Mouse (Mus musculus) bone marrow, adult 2 months (tissue): Measurements from ENCODE around the gene Wdr83. TPM values are rescaled to one million over a fixed set of nuclear protein-coding genes. Genes with fewer than 3 reads are reported as not detected.

ENCODE experiments used
- H3K27ac ChIP-seq: fragments of 200-500 bp; 2 replicates; pipeline ENCODE4 v1.5.1; 2012; ENCODE audit warnings: low read depth, mild to moderate bottlenecking, control low read depth, inconsistent platforms, low read length; ENCODE audit not compliant: control insufficient read depth, poor library complexity, insufficient read depth
- H3K4me1 ChIP-seq: fragments of 200-500 bp; 2 replicates; pipeline ENCODE4 v1.6.1; 2011; ENCODE audit warnings: low read length; ENCODE audit not compliant: control insufficient read depth, insufficient read depth
- H3K4me3 ChIP-seq: fragments of 200-500 bp; replicated peaks from 2 replicates; pipeline ENCODE3; 2011; ENCODE audit warnings: mild to moderate bottlenecking, low read depth, low read length, control low read depth; ENCODE audit not compliant: control insufficient read depth
- CTCF ChIP-seq: fragments of 200-500 bp; IDR thresholded peaks from 2 replicates; pipeline ENCODE4 v1.5.1; 2011; ENCODE audit warnings: low read length, control low read depth; ENCODE audit not compliant: control insufficient read depth, insufficient read depth
- POLR2A ChIP-seq: fragments of 200-500 bp; IDR thresholded peaks from 2 replicates; pipeline ENCODE4 v1.6.1; 2011; ENCODE audit warnings: low read depth, mild to moderate bottlenecking, control low read depth, low read length, borderline replicate concordance; ENCODE audit not compliant: control insufficient read depth
- WGBS: fragments of 180-500 bp; shearing (Covaris S2); methylation state at CpG from one replicate; pipeline ENCODE4 v1.1.7; 2018; 5-methylcytosine and 5-hydroxymethylcytosine counted together
- polyA plus RNA-seq: library from polyadenylated mRNA; stranded (reverse); fragments of >200 nt; gene quantifications from 2 replicates; pipeline ENCODE4 v1.2.4, GENCODE M21; 2011; ENCODE audit warnings: low replicate concordance; ENCODE audit not compliant: missing spikeins, insufficient read depth, insufficient read length

Gene Wdr83
- polyA plus RNA-seq, 1 experiment, result 100 TPM

GRCm38 (mm10) chr8:85059879-85060616 lies 21.1 kb downstream of the Wdr83 start, which contains the start of gene Fbxw9:
Gene Fbxw9, plus strand, starts transcription at chr8:85060055.
- H3K27ac ChIP-seq, result peak within 1 kb of the TSS; percentile 41; the same call in 1 of the 2 replicates
- WGBS, result under 1% methylated on average over 53 of the region's 53 CpGs
- peaks cover 2% of the 10 kb centered on the region; the same call in 1 of the 2 replicates for H3K4me1 ChIP-seq
- no peak for TF ChIP-seq POLR2A
- TF ChIP-seq CTCF, result no peak
- peak within 1 kb of the TSS; percentile 98 for H3K4me3 ChIP-seq

- 67% methylated on average over 7 of the region's 7 CpGs for WGBS
- Histone ChIP-seq H3K27ac (no peak overlapping the region), H3K4me3 (no peak overlapping the region), H3K4me1 (peaks cover 2% of the 10 kb centered on the region; the same call in 1 of the 2 replicates)
- TF ChIP-seq POLR2A (no peak), CTCF (no peak)
These were observed 23.7 kb downstream of the Wdr83 start for GRCm38 (mm10) chr8:85057367-85057766.

GRCm38 (mm10) chr8:85043619-85044018 lies 37.5 kb downstream of the Wdr83 start:
- Histone ChIP-seq H3K27ac (no peak overlapping the region), H3K4me3 (no peak overlapping the region), H3K4me1 (no peaks in the 10 kb centered on the region)
- no peak for TF ChIP-seq POLR2A
- no peak for TF ChIP-seq CTCF
- 92% methylated on average over 6 of the region's 6 CpGs for WGBS

- Histone ChIP-seq H3K4me3 (peak overlapping the region; percentile 89), H3K27ac (peak overlapping the region; percentile 7; the same call in 1 of the 2 replicates), H3K4me1 (peaks cover 1% of the 10 kb centered on the region; the same call in 1 of the 2 replicates)
- WGBS, result 1% methylated on average over 57 of the region's 57 CpGs
- TF ChIP-seq CTCF, result no peak
- no peak; the same call in 1 of the 2 replicates for TF ChIP-seq POLR2A
These were observed 43.2 kb downstream of the Wdr83 start for GRCm38 (mm10) chr8:85037681-85038531.

- peak overlapping the region; percentile 92; the same call in 1 of the 2 replicates for H3K27ac ChIP-seq
- peaks cover 1% of the 10 kb centered on the region; the same call in 1 of the 2 replicates for H3K4me1 ChIP-seq
- 0% methylated on average over 14 of the region's 14 CpGs for WGBS
- peak overlapping the region; percentile 89 for H3K4me3 ChIP-seq
- TF ChIP-seq CTCF (no peak), POLR2A (no peak)
These were observed 43.8 kb downstream of the Wdr83 start for GRCm38 (mm10) chr8:85037366-85037680.

GRCm38 (mm10) chr8:85036718-85037365 lies 44.3 kb downstream of the Wdr83 start, which contains the start of gene Tnpo2:
Gene Tnpo2, plus strand, starts transcription at chr8:85036915.
- Histone ChIP-seq H3K4me3 (peak within 1 kb of the TSS; percentile 89), H3K27ac (peak within 1 kb of the TSS; percentile 92), H3K4me1 (peaks cover 1% of the 10 kb centered on the region; the same call in 1 of the 2 replicates)
- under 1% methylated on average over 59 of the region's 59 CpGs for WGBS
- no peak for TF ChIP-seq CTCF
- no peak for TF ChIP-seq POLR2A

- WGBS, result under 1% methylated on average over 9 of the region's 9 CpGs
- H3K27ac ChIP-seq, result peak overlapping the region; percentile 63
- peak overlapping the region; percentile 89 for H3K4me3 ChIP-seq
- peaks cover 1% of the 10 kb centered on the region; the same call in 1 of the 2 replicates for H3K4me1 ChIP-seq
- no peak for TF ChIP-seq CTCF
- TF ChIP-seq POLR2A, result no peak
These were observed 44.8 kb downstream of the Wdr83 start for GRCm38 (mm10) chr8:85036381-85036717.
